Comparison of ENCODE assay signal across 26 mouse cellular contexts in the genomic region with DNA sequence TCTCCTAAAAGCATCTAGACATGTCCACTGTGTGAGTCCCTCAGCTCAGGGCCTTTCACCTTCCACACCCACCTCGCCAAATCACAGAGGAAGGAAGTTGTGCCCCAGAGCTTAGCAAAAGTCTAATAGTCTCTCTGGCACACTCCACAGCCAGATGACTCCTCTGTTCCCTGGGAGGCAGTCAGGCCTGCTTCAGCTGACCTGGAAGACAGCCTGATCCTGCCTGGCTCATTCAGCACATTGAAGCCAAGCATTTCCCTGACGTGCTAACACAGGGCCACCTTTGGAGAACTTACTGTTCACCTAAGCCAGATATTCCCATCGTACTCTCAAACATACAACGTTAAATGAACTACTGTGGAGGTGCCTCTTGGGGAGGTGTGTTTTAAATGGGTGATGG.
DNase-seq lines count a peak whose midpoint lies in the region; ATAC-seq lines count a peak whose summit lies in the region.
"Had no signal": no experiment of that assay in that cellular context is flagged by ENCODE, and none has a peak within 500 bp of the region (broad histone marks: within the 10 kb centered on the region; RNA-seq: fewer than 3 reads in every experiment).

No protein-coding gene starts in this region.

- H3K36me3 ChIP-seq in heart, embryonic 12.5 days = no peaks in the 10 kb centered on the region
- H3K36me3 ChIP-seq: embryonic facial prominence, embryonic 13.5 days; forebrain, embryonic 10.5 days; forebrain, embryonic 15.5 days; hindbrain, embryonic 13.5 days; limb, embryonic 12.5 days; liver, embryonic 15.5 days; stomach, embryonic 15.5 days had no signal

- ATAC-seq in heart, embryonic 12.5 days (ENCODE audit: insufficient number of reproducible peaks, low FRiP score) = no peak
- ATAC-seq: forebrain, embryonic 15.5 days; intestine, embryonic 16.5 days had no signal

- H3K4me1 ChIP-seq in heart, embryonic 12.5 days (replicated peaks) = 0 out of 2 replicates have a peak, but pooled peaks cover 3% of the 10 kb centered on the region
- H3K4me1 ChIP-seq: forebrain, embryonic 10.5 days; hindbrain, embryonic 13.5 days; liver, embryonic 15.5 days; stomach, embryonic 15.5 days had no signal

- H3K27me3 ChIP-seq in heart, embryonic 12.5 days (replicated peaks) = no peaks in the 10 kb centered on the region
- H3K27me3 ChIP-seq: embryonic facial prominence, embryonic 13.5 days; forebrain, embryonic 15.5 days; hindbrain, embryonic 13.5 days; limb, embryonic 12.5 days; liver, embryonic 15.5 days; stomach, embryonic 15.5 days had no signal

- peak; percentile 91 for DNase-seq in heart, adult 11 months
- peak; percentile 34 for DNase-seq in brain, adult 2 months (ENCODE audit: low read depth, low spot score)
- peak; percentile 4 for DNase-seq in cerebellum, adult 9-10 months
- peak; percentile 6 to 42 for DNase-seq in heart, postnatal 10 days
- DNase-seq in layer of hippocampus, adult 11-12 months (ENCODE audit: low spot score) = no peak
- no peak for DNase-seq in thymus, postnatal 14 days
- DNase-seq: B cell, adult 2 months; gastrocnemius, postnatal 25 days; kidney, adult 8-10 months; kidney, postnatal 4 days; layer of hippocampus, adult 9-11 months; lung, embryonic 14.5 days; lung, postnatal 14 days; midbrain, embryonic 14.5 days; right cerebral cortex, postnatal 25 days; thymus, postnatal 25 days had no signal

- intact Hi-C loops in heart, postnatal 10 days (cut with DNase I) = no loop called here

- H3K9ac ChIP-seq in heart, embryonic 12.5 days = no peak overlapping the region
- H3K9ac ChIP-seq: embryonic facial prominence, embryonic 13.5 days; forebrain, embryonic 15.5 days; hindbrain, embryonic 13.5 days; limb, embryonic 12.5 days; liver, embryonic 15.5 days; lung, embryonic 14.5 days; stomach, embryonic 15.5 days had no signal

- 78% methylated on average over 4 of the region's 4 CpGs for WGBS in heart, embryonic 12.5 days

- H3K27ac ChIP-seq in heart, embryonic 12.5 days (ENCODE audit: poor library complexity, severe bottlenecking) = no peak overlapping the region
- H3K27ac ChIP-seq: embryonic facial prominence, embryonic 13.5 days; forebrain, embryonic 10.5 days; forebrain, embryonic 15.5 days; hindbrain, embryonic 13.5 days; kidney, postnatal 0 days; limb, embryonic 12.5 days; liver, embryonic 15.5 days; stomach, embryonic 15.5 days had no signal

- H3K4me3 ChIP-seq in heart, embryonic 12.5 days = no peak overlapping the region
- H3K4me3 ChIP-seq: embryonic facial prominence, embryonic 13.5 days; forebrain, embryonic 10.5 days; forebrain, embryonic 15.5 days; hindbrain, embryonic 13.5 days; limb, embryonic 12.5 days; liver, embryonic 15.5 days; stomach, embryonic 15.5 days had no signal

- no peak overlapping the region for H3K4me2 ChIP-seq in heart, embryonic 12.5 days
- H3K4me2 ChIP-seq: embryonic facial prominence, embryonic 13.5 days; forebrain, embryonic 15.5 days; hindbrain, embryonic 13.5 days; limb, embryonic 12.5 days; liver, embryonic 15.5 days; lung, embryonic 14.5 days; stomach, embryonic 15.5 days had no signal

- H3K9me3 ChIP-seq in heart, embryonic 12.5 days (replicated peaks) = no peaks in the 10 kb centered on the region
- H3K9me3 ChIP-seq: embryonic facial prominence, embryonic 13.5 days; forebrain, embryonic 10.5 days; forebrain, embryonic 15.5 days; hindbrain, embryonic 13.5 days; limb, embryonic 12.5 days; stomach, embryonic 15.5 days had no signal

Comparison
In these comparisons a context has a peak if more than half of its experiments do, and no peak if none do; other contexts are left out.
1. DNase-seq: peak in heart, adult 11 months (single experiment), brain, adult 2 months (single experiment), cerebellum, adult 9-10 months (single experiment) and heart, postnatal 10 days (2 of 2); none in layer of hippocampus, adult 11-12 months (single experiment) and thymus, postnatal 14 days (single experiment).